Comparison of ENCODE assay signal across 27 mouse cellular contexts in the genomic region with DNA sequence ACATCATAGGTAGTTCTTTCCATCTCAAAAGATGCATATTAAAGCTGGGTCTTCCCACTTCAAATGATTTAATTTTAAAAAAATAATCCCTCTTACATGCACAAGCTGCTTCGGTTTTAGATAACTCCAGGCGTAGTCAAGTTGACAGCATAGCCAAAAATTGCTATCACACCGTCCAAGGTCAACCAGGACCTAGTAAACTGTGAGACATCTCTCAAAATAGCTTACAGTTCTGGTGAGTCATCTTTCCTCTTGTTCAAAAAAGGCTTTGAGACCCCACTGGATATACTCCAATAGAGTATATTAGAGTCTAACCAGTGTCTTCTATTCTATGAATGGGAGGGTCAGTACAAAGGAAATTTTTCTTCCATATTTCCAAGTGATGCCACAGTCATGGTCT. TPM values are rescaled to one million over a fixed set of nuclear protein-coding genes. Genes with fewer than 3 reads are reported as not detected.
DNase-seq lines count a peak whose midpoint lies in the region; ATAC-seq and TF ChIP-seq lines count a peak whose summit lies in the region.
"Had no signal": no experiment of that assay in that cellular context is flagged by ENCODE, and none has a peak within 500 bp of the region (broad histone marks: within the 10 kb centered on the region; RNA-seq: fewer than 3 reads in every experiment).

No protein-coding gene starts in this region.

- H3K9me3 ChIP-seq in heart, embryonic 12.5 days (replicated peaks), result no peaks in the 10 kb centered on the region
- H3K9me3 ChIP-seq in heart, postnatal 0 days (replicated peaks; ENCODE audit: control insufficient read depth, low read length), result no peaks in the 10 kb centered on the region
- H3K9me3 ChIP-seq: embryonic facial prominence, embryonic 13.5 days; embryonic facial prominence, embryonic 15.5 days; forebrain, embryonic 10.5 days; forebrain, embryonic 12.5 days; G1E had no signal

- 43% methylated on average over 3 of the region's 3 CpGs for WGBS in heart, embryonic 12.5 days
- WGBS in heart, postnatal 0 days, result 23% methylated on average over 3 of the region's 3 CpGs

- no peaks in the 10 kb centered on the region for H3K27me3 ChIP-seq in heart, embryonic 12.5 days (replicated peaks)
- H3K27me3 ChIP-seq in heart, postnatal 0 days (ENCODE audit: control insufficient read depth, insufficient read depth, low read length), result no peaks in the 10 kb centered on the region
- H3K27me3 ChIP-seq: CH12.LX; embryonic facial prominence, embryonic 13.5 days; embryonic facial prominence, embryonic 15.5 days; forebrain, embryonic 12.5 days; Patski had no signal

- H3K4me1 ChIP-seq in heart, embryonic 12.5 days (replicated peaks), result peaks cover 10% of the 10 kb centered on the region
- H3K4me1 ChIP-seq in heart, postnatal 0 days (ENCODE audit: control insufficient read depth, insufficient read depth), result peaks cover 12% of the 10 kb centered on the region; the same call in 1 of the 2 replicates
- H3K4me1 ChIP-seq: embryonic facial prominence, embryonic 13.5 days; embryonic facial prominence, embryonic 15.5 days; forebrain, embryonic 10.5 days; forebrain, embryonic 12.5 days had no signal

- H3K4me3 ChIP-seq in heart, embryonic 12.5 days, result no peak overlapping the region
- no peak overlapping the region for H3K4me3 ChIP-seq in heart, postnatal 0 days (ENCODE audit: low read depth, low read length)
- H3K4me3 ChIP-seq: embryonic facial prominence, embryonic 13.5 days; embryonic facial prominence, embryonic 15.5 days; erythroblast, embryonic 14.5 days; forebrain, embryonic 10.5 days; forebrain, embryonic 12.5 days had no signal

- no peaks in the 10 kb centered on the region for H3K36me3 ChIP-seq in heart, embryonic 12.5 days
- no peaks in the 10 kb centered on the region for H3K36me3 ChIP-seq in heart, postnatal 0 days (replicated peaks; ENCODE audit: control insufficient read depth, insufficient read depth, low read length)
- H3K36me3 ChIP-seq: embryonic facial prominence, embryonic 13.5 days; embryonic facial prominence, embryonic 15.5 days; forebrain, embryonic 10.5 days; forebrain, embryonic 12.5 days; G1E had no signal

- no peak for TF ChIP-seq EP300 in heart, postnatal 0 days (IDR thresholded peaks at IDR 0.05; ENCODE audit: low read depth)

- H3K27ac ChIP-seq in heart, embryonic 12.5 days (ENCODE audit: poor library complexity, severe bottlenecking), result 0 out of 2 replicates have a peak overlapping the region, but pooled peaks have one; percentile 27
- H3K27ac ChIP-seq in heart, postnatal 0 days (ENCODE audit: low read depth), result peak overlapping the region; percentile 69
- H3K27ac ChIP-seq: embryonic facial prominence, embryonic 13.5 days; embryonic facial prominence, embryonic 15.5 days; forebrain, embryonic 10.5 days; forebrain, embryonic 12.5 days had no signal

- DNase-seq in heart, adult 8-10 months (ENCODE audit: low spot score), result no peak
- peak; percentile 46 for DNase-seq in heart, postnatal 0 days (ENCODE audit: low spot score)
- no peak for DNase-seq in heart, postnatal 4 days
- no peak for DNase-seq in cerebellum, adult 9-10 months
- DNase-seq: adrenal gland, adult 8-10 months; adrenal gland, postnatal 14 days; adrenal gland, postnatal 36 days; B cell, adult 2 months; cerebellum, adult 11-12 months; cerebellum, adult 2 months; cerebellum, adult 9-11 months; cerebellum, postnatal 14 days; cerebellum, postnatal 36 days; embryo, embryonic 11 days had no signal

- no peak overlapping the region for H3K4me2 ChIP-seq in heart, embryonic 12.5 days
- no peak overlapping the region for H3K4me2 ChIP-seq in heart, postnatal 0 days (ENCODE audit: low read depth, low read length)
- H3K4me2 ChIP-seq: embryonic facial prominence, embryonic 13.5 days; embryonic facial prominence, embryonic 15.5 days; forebrain, embryonic 12.5 days had no signal

- ATAC-seq in heart, embryonic 12.5 days (ENCODE audit: insufficient number of reproducible peaks, low FRiP score), result no peak
- ATAC-seq in heart, postnatal 0 days (ENCODE audit: insufficient read depth, low read depth), result peak; percentile 71
- ATAC-seq: activated CD4-positive, CD25-positive, alpha-beta regulatory T cell, adult 4 months; CD4-positive, CD25-positive, alpha-beta regulatory T cell, adult 4 months; forebrain, embryonic 14.5 days; forebrain, embryonic 16.5 days; Patski had no signal

- H3K9ac ChIP-seq in heart, embryonic 12.5 days, result no peak overlapping the region
- no peak overlapping the region for H3K9ac ChIP-seq in heart, postnatal 0 days (replicated peaks; ENCODE audit: low read depth, low read length)
- H3K9ac ChIP-seq: embryonic facial prominence, embryonic 13.5 days; embryonic facial prominence, embryonic 15.5 days; forebrain, embryonic 12.5 days had no signal

- TF ChIP-seq CTCF in heart, postnatal 0 days (IDR thresholded peaks at IDR 0.05; ENCODE audit: low read depth), result no peak

RNA-seq across cellular contexts. Expression of a gene that starts 44.7 kb away (rescaled TPM):
- polyA plus RNA-seq in heart, embryonic 12.5 days (2016; fragmentation: Nextera tagmentation; extraction: Ambion mirVana), result 48.9 and 49.7 TPM in 2 replicates
- 100 to 1,000 TPM; 255 to 316 (median 275) TPM for total RNA-seq in heart, adult 8-10 months (2022)
- total RNA-seq in heart, postnatal 0 days (2014; rRNA removed; ENCODE audit: low replicate concordance), result 142 and 201 TPM in 2 replicates
- 58.5 and 67.7 TPM in 2 replicates for polyA plus RNA-seq in heart, postnatal 0 days (2015; fragmentation: Nextera tagmentation; extraction: Ambion mirVana)
- total RNA-seq in heart, postnatal 4 days (2021), result 100 to 1,000 TPM in 1 of 2 experiments, 10 to 100 TPM in 1; 96.1 to 104 TPM
